Mouse (Mus musculus): ENCODE measurements at regions not wholly inside any gene's neighbourhood (a gene's known extent, or its start where the extent isn't known, plus 50 kb on each side); places are given as distances from the start of the nearest gene placed in this dataset.
"Not testable (repeated sequence)": the region's sequence is repeated elsewhere in the genome, so short reads cannot be mapped to it uniquely, and the experiment has no call there.

GRCm38 (mm10) chr16:49520411-49520810 is 178.6 kb upstream of the Ift57 start:
- no peak for TF ChIP-seq CTCF (IDR thresholded peaks at IDR 0.05; ENCODE audit: low read depth)
- Histone ChIP-seq H3K9ac (ENCODE audit: low read depth, low read length) (no peak overlapping the region), H3K4me1 (replicated peaks; ENCODE audit: insufficient read depth, low read length) (no peaks in the 10 kb centered on the region), H3K4me2 (ENCODE audit: low read length) (no peak overlapping the region), H3K27me3 (ENCODE audit: insufficient read depth, low read length) (no peaks in the 10 kb centered on the region), H3K27ac (no peak overlapping the region), H3K36me3 (ENCODE audit: insufficient read depth, low read length) (no peaks in the 10 kb centered on the region), H3K9me3 (replicated peaks; ENCODE audit: low read length) (no peaks in the 10 kb centered on the region), H3K4me3 (replicated peaks; ENCODE audit: low read depth, low read length) (no peak overlapping the region)
- peak; percentile 78 for ATAC-seq (replicated peaks; ENCODE audit: low FRiP score, low read depth)
- WGBS, result 35% methylated on average over 3 of the region's 3 CpGs
- peak; percentile 70 for DNase-seq (ENCODE audit: low spot score)

GRCm38 (mm10) chr16:49521685-49522084 is 177.3 kb upstream of the Ift57 start:
- Histone ChIP-seq H3K9me3 (replicated peaks; ENCODE audit: low read length) (no peaks in the 10 kb centered on the region), H3K9ac (ENCODE audit: low read depth, low read length) (no peak overlapping the region), H3K36me3 (ENCODE audit: insufficient read depth, low read length) (no peaks in the 10 kb centered on the region), H3K27me3 (ENCODE audit: insufficient read depth, low read length) (no peaks in the 10 kb centered on the region), H3K4me1 (replicated peaks; ENCODE audit: insufficient read depth, low read length) (no peaks in the 10 kb centered on the region), H3K4me2 (ENCODE audit: low read length) (no peak overlapping the region), H3K4me3 (replicated peaks; ENCODE audit: low read depth, low read length) (no peak overlapping the region), H3K27ac (no peak overlapping the region)
- ATAC-seq (replicated peaks; ENCODE audit: low FRiP score, low read depth) (no peak), DNase-seq (ENCODE audit: low spot score) (no peak)
- no peak for TF ChIP-seq CTCF (IDR thresholded peaks at IDR 0.05; ENCODE audit: low read depth)
- WGBS, result 68% methylated on average over 2 of the region's 2 CpGs

GRCm38 (mm10) chr16:49522576-49522975 is 176.5 kb upstream of the Ift57 start:
- ATAC-seq (replicated peaks; ENCODE audit: low FRiP score, low read depth) (no peak), DNase-seq (ENCODE audit: low spot score) (no peak)
- TF ChIP-seq CTCF (IDR thresholded peaks at IDR 0.05; ENCODE audit: low read depth), result no peak
- no peak overlapping the region for H3K4me3 ChIP-seq (replicated peaks; ENCODE audit: low read depth, low read length)
- H3K4me2 ChIP-seq (ENCODE audit: low read length), result no peak overlapping the region
- no peaks in the 10 kb centered on the region for H3K36me3 ChIP-seq (ENCODE audit: insufficient read depth, low read length)
- WGBS, result 61% methylated on average over 5 of the region's 5 CpGs
- no peaks in the 10 kb centered on the region for H3K9me3 ChIP-seq (replicated peaks; ENCODE audit: low read length)
- H3K4me1 ChIP-seq (replicated peaks; ENCODE audit: insufficient read depth, low read length), result no peaks in the 10 kb centered on the region
- no peak overlapping the region for H3K9ac ChIP-seq (ENCODE audit: low read depth, low read length)
- no peaks in the 10 kb centered on the region for H3K27me3 ChIP-seq (ENCODE audit: insufficient read depth, low read length)
- H3K27ac ChIP-seq, result no peak overlapping the region

- not testable (repeated sequence) for H3K9ac ChIP-seq (ENCODE audit: low read depth, low read length); H3K4me2 ChIP-seq (ENCODE audit: low read length); H3K27me3 ChIP-seq (ENCODE audit: insufficient read depth, low read length); H3K4me3 ChIP-seq (replicated peaks; ENCODE audit: low read depth, low read length); H3K9me3 ChIP-seq (replicated peaks; ENCODE audit: low read length); ATAC-seq (replicated peaks; ENCODE audit: low FRiP score, low read depth); H3K27ac ChIP-seq; H3K4me1 ChIP-seq (replicated peaks; ENCODE audit: insufficient read depth, low read length); H3K36me3 ChIP-seq (ENCODE audit: insufficient read depth, low read length); DNase-seq (ENCODE audit: low spot score)
- 84% methylated on average over 2 of the region's 2 CpGs for WGBS
Observed at GRCm38 (mm10) chr16:49528618-49529017, 170.4 kb upstream of the Ift57 start.

- TF ChIP-seq CTCF (IDR thresholded peaks at IDR 0.05; ENCODE audit: low read depth), result peak; percentile 76
- WGBS, result 72% methylated on average over 2 of the region's 2 CpGs
- no peaks in the 10 kb centered on the region for H3K4me1 ChIP-seq (replicated peaks; ENCODE audit: insufficient read depth, low read length)
- H3K4me2 ChIP-seq (ENCODE audit: low read length), result no peak overlapping the region
- no peak overlapping the region for H3K4me3 ChIP-seq (replicated peaks; ENCODE audit: low read depth, low read length)
- no peaks in the 10 kb centered on the region for H3K27me3 ChIP-seq (ENCODE audit: insufficient read depth, low read length)
- no peaks in the 10 kb centered on the region for H3K36me3 ChIP-seq (ENCODE audit: insufficient read depth, low read length)
- no peaks in the 10 kb centered on the region for H3K9me3 ChIP-seq (replicated peaks; ENCODE audit: low read length)
- no peak for ATAC-seq (replicated peaks; ENCODE audit: low FRiP score, low read depth)
- H3K27ac ChIP-seq, result no peak overlapping the region
- H3K9ac ChIP-seq (ENCODE audit: low read depth, low read length), result no peak overlapping the region
- DNase-seq (ENCODE audit: low spot score), result peak; percentile 72
Observed at GRCm38 (mm10) chr16:49529060-49529459, 170.0 kb upstream of the Ift57 start.

- Histone ChIP-seq H3K9me3 (replicated peaks; ENCODE audit: low read length) (no peaks in the 10 kb centered on the region), H3K4me3 (replicated peaks; ENCODE audit: low read depth, low read length) (no peak overlapping the region), H3K4me1 (replicated peaks; ENCODE audit: insufficient read depth, low read length) (no peaks in the 10 kb centered on the region), H3K9ac (ENCODE audit: low read depth, low read length) (no peak overlapping the region), H3K27me3 (ENCODE audit: insufficient read depth, low read length) (no peaks in the 10 kb centered on the region), H3K27ac (no peak overlapping the region), H3K36me3 (ENCODE audit: insufficient read depth, low read length) (no peaks in the 10 kb centered on the region), H3K4me2 (ENCODE audit: low read length) (no peak overlapping the region)
- DNase-seq (ENCODE audit: low spot score), result no peak
- WGBS, result 78% methylated on average over 5 of the region's 5 CpGs
- ATAC-seq (replicated peaks; ENCODE audit: low FRiP score, low read depth), result no peak
- no peak for TF ChIP-seq CTCF (IDR thresholded peaks at IDR 0.05; ENCODE audit: low read depth)
Observed at GRCm38 (mm10) chr16:49530051-49530450, 169.0 kb upstream of the Ift57 start.

- ATAC-seq (replicated peaks; ENCODE audit: low FRiP score, low read depth) (0 out of 2 replicates have a peak, but pooled peaks have one; percentile 17), DNase-seq (ENCODE audit: low spot score) (no peak)
- H3K27ac ChIP-seq, result no peak overlapping the region
- no peak overlapping the region for H3K4me2 ChIP-seq (ENCODE audit: low read length)
- H3K4me3 ChIP-seq (replicated peaks; ENCODE audit: low read depth, low read length), result no peak overlapping the region
- TF ChIP-seq CTCF (IDR thresholded peaks at IDR 0.05; ENCODE audit: low read depth), result no peak
- H3K9me3 ChIP-seq (replicated peaks; ENCODE audit: low read length), result no peaks in the 10 kb centered on the region
- H3K27me3 ChIP-seq (ENCODE audit: insufficient read depth, low read length), result no peaks in the 10 kb centered on the region
- 74% methylated on average over 7 of the region's 7 CpGs for WGBS
- no peaks in the 10 kb centered on the region for H3K4me1 ChIP-seq (replicated peaks; ENCODE audit: insufficient read depth, low read length)
- H3K9ac ChIP-seq (ENCODE audit: low read depth, low read length), result no peak overlapping the region
- H3K36me3 ChIP-seq (ENCODE audit: insufficient read depth, low read length), result no peaks in the 10 kb centered on the region
Observed at GRCm38 (mm10) chr16:49532071-49532686, 166.9 kb upstream of the Ift57 start.
